Mouse (Mus musculus) ES-Bruce4 (cell line): Measurements from ENCODE around the gene Lrrc36. TPM values are rescaled to one million over a fixed set of nuclear protein-coding genes. Genes with fewer than 3 reads are reported as not detected.

Experiments used
- H3K27ac ChIP-seq: 2 replicates; pipeline ENCODE4 v1.5.1; 2012; ENCODE audit warnings: low read length, inconsistent platforms; ENCODE audit not compliant: insufficient read depth
- H3K27me3 ChIP-seq: 2 replicates; pipeline ENCODE4 v1.6.1; 2012; ENCODE audit warnings: mild to moderate bottlenecking, low read length, inconsistent platforms; ENCODE audit not compliant: control insufficient read depth, poor library complexity, insufficient read depth, severe bottlenecking
- H3K36me3 ChIP-seq: 2 replicates; pipeline ENCODE4 v1.6.1; 2012; ENCODE audit warnings: inconsistent platforms, mild to moderate bottlenecking, low read length, moderate library complexity; ENCODE audit not compliant: control insufficient read depth, poor library complexity, insufficient read depth, severe bottlenecking
- H3K4me1 ChIP-seq: one replicate; pipeline ENCODE4 v1.8.1; 2011; ENCODE audit warnings: low read length; ENCODE audit not compliant: control insufficient read depth, insufficient read depth
- H3K4me3 ChIP-seq: 2 replicates; pipeline ENCODE4 v1.5.1; 2011; ENCODE audit warnings: low read depth, mild to moderate bottlenecking, low read length
- H3K9ac ChIP-seq: 2 replicates; pipeline ENCODE4 v1.6.1; 2012; ENCODE audit warnings: low read depth, mild to moderate bottlenecking, inconsistent platforms; ENCODE audit not compliant: poor library complexity, severe bottlenecking
- H3K9me3 ChIP-seq: replicated peaks from 2 replicates; pipeline ENCODE4 v1.6.1; 2012; ENCODE audit warnings: mild to moderate bottlenecking, low read length, inconsistent platforms; ENCODE audit not compliant: control insufficient read depth, poor library complexity, insufficient read depth, severe bottlenecking
- CTCF ChIP-seq: IDR thresholded peaks from one replicate; pipeline ENCODE4 v1.8.1; 2011; ENCODE audit warnings: low read depth, low read length
- EP300 ChIP-seq: IDR thresholded peaks from 2 replicates; pipeline ENCODE4 v1.6.1; 2011; ENCODE audit warnings: low read depth, low read length; ENCODE audit not compliant: insufficient read depth
- POLR2A ChIP-seq: IDR thresholded peaks from one replicate; pipeline ENCODE4 v1.8.1; 2011; ENCODE audit warnings: low read length; ENCODE audit not compliant: insufficient read depth
- polyA plus RNA-seq: library from polyadenylated mRNA; stranded (reverse); fragments of >200 nt; gene quantifications from 2 replicates; pipeline ENCODE4 v1.2.4, GENCODE M21; 2011; ENCODE audit warnings: low read depth; ENCODE audit not compliant: missing spikeins, insufficient read depth, insufficient read length

Gene Lrrc36
- polyA plus RNA-seq, 1 experiment, result 1.3 TPM

- TF ChIP-seq POLR2A, result no peak
- no peak for TF ChIP-seq CTCF
- no peak for TF ChIP-seq EP300
- Histone ChIP-seq H3K36me3 (no peaks in the 10 kb centered on the region), H3K27me3 (no peaks in the 10 kb centered on the region), H3K4me3 (no peak overlapping the region), H3K27ac (no peak overlapping the region), H3K9me3 (no peaks in the 10 kb centered on the region), H3K4me1 (peaks cover 3% of the 10 kb centered on the region), H3K9ac (no peak overlapping the region)
Measured at GRCm38 (mm10) chr8:105509997-105510735, 96.8 kb downstream of the Lrrc36 start.

Other genes starting within 250 kb of the Lrrc36 start
- gene Cbfb, start 242.9 kb upstream of the Lrrc36 start, polyA plus RNA-seq, result 77.5 and 85.5 TPM in 2 replicates
- 88.0 and 90.7 TPM in 2 replicates for gene D230025D16Rik, start 188.4 kb upstream of the Lrrc36 start, polyA plus RNA-seq
- gene B3gnt9, start 158.4 kb upstream of the Lrrc36 start, polyA plus RNA-seq, result 0.37 and 0.67 TPM in 2 replicates
- 4.7 and 5.6 TPM in 2 replicates for gene Tradd, start 149.0 kb upstream of the Lrrc36 start, polyA plus RNA-seq
- gene Fbxl8, start 148.9 kb upstream of the Lrrc36 start, polyA plus RNA-seq, result 1.5 and 1.9 TPM in 2 replicates
- gene Hsf4, start 143.8 kb upstream of the Lrrc36 start, polyA plus RNA-seq, result 1.1 and 1.4 TPM in 2 replicates
- 0.94 and 1.4 TPM in 2 replicates for gene Nol3, start 137.4 kb upstream of the Lrrc36 start, polyA plus RNA-seq
- 8.2 and 9.4 TPM in 2 replicates for gene 4931428F04Rik, start 123.7 kb upstream of the Lrrc36 start, polyA plus RNA-seq
- gene Exoc3l, start 117.5 kb upstream of the Lrrc36 start, polyA plus RNA-seq, result 2.3 and 3.7 TPM in 2 replicates
- 104 and 109 TPM in 2 replicates for gene E2f4, start 115.9 kb upstream of the Lrrc36 start, polyA plus RNA-seq
- 13.7 and 15.6 TPM in 2 replicates for gene Elmo3, start 108.0 kb upstream of the Lrrc36 start, polyA plus RNA-seq
- 1.5 and 1.9 TPM in 2 replicates for gene Lrrc29, start 87.3 kb upstream of the Lrrc36 start, polyA plus RNA-seq
- 31.8 and 33.3 TPM in 2 replicates for gene Tmem208, start 87.2 kb upstream of the Lrrc36 start, polyA plus RNA-seq
- 13.0 and 15.4 TPM in 2 replicates for gene Fhod1, start 65.6 kb upstream of the Lrrc36 start, polyA plus RNA-seq
- gene Slc9a5, start 64.7 kb upstream of the Lrrc36 start, polyA plus RNA-seq, result 13.7 and 14.7 TPM in 2 replicates
- gene Plekhg4, start 40.3 kb upstream of the Lrrc36 start, polyA plus RNA-seq, result 2.6 and 3.2 TPM in 2 replicates
- gene Kctd19, start 69 bp upstream of the Lrrc36 start, polyA plus RNA-seq, result 2.4 and 3.7 TPM in 2 replicates
- 14.4 and 19.0 TPM in 2 replicates for gene Tppp3, start 58.0 kb downstream of the Lrrc36 start, polyA plus RNA-seq
- 6.8 and 9.2 TPM in 2 replicates for gene Zdhhc1, start 83.3 kb downstream of the Lrrc36 start, polyA plus RNA-seq
- 0.54 and 0.61 TPM in 2 replicates for gene Hsd11b2, start 105.2 kb downstream of the Lrrc36 start, polyA plus RNA-seq
- 78.4 and 86.5 TPM in 2 replicates for gene Atp6v0d1, start 152.5 kb downstream of the Lrrc36 start, polyA plus RNA-seq
- gene Ripor1, start 191.7 kb downstream of the Lrrc36 start, polyA plus RNA-seq, result 26.5 and 27.5 TPM in 2 replicates
- gene Ctcf, start 223.0 kb downstream of the Lrrc36 start, polyA plus RNA-seq, result 105 and 123 TPM in 2 replicates
- gene Agrp, start 223.8 kb downstream of the Lrrc36 start, polyA plus RNA-seq, result not detected in 2 replicates